Mouse (Mus musculus) kidney, adult 8-10 months (tissue): ENCODE data around the gene Lrrn3.

ENCODE experiments used
- DNase-seq, 2 experiments: peaks; one replicate each; pipeline ENCODE4 v3.0.0; 2022

Lrrn3 gene

GRCm38 (mm10) chr12:41428806-41429205 lies 57.4 kb downstream of the Lrrn3 start:
- no peak for DNase-seq

DNA sequence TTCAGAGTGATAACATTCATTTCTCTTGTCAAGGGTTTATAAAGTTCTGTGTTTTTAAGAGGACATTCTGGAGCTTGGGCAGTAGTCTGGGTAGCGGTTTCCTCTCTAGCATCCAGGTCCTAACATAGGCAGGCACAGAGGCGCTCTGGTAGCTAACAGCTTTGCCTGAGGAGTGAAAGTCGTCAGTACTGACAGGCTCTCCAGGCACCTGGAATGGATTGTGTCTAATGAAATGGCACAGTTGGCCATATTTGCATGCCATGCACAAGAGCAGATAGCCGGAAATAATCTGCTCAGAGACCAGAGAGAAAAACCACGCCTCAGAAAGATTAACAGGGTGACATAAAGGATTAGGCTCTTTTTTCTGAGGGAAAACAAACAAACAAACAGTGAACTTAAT lies 58.8 kb downstream of the Lrrn3 start:
- DNase-seq = no peak

- no peak for DNase-seq
Measured at GRCm38 (mm10) chr12:41425101-41425679, 61.0 kb downstream of the Lrrn3 start.

DNA sequence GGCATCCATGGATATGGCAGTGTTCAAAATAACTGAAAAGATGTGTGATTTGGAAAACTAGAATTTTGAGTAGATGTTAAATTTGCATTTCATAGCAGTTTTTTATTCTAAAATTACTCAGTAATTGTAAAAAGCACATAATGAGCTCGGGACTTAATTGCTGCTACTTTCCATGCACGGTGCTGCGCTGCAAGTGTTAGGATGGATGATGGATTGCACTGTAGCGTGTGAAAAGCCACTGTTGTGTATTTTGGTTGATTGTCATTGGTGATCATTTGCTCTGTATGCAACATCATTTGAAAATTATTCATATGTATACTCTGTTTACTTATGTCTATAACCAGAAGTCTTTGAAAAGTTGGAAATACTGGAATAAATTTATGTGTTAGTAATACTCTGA lies 68.3 kb downstream of the Lrrn3 start:
- no peak for DNase-seq

GRCm38 (mm10) chr12:41417099-41417498 lies 69.1 kb downstream of the Lrrn3 start:
- DNase-seq = no peak

GRCm38 (mm10) chr12:41416635-41417034 lies 69.6 kb downstream of the Lrrn3 start:
- no peak for DNase-seq

- DNase-seq = no peak
Measured at GRCm38 (mm10) chr12:41409431-41409830, 76.8 kb downstream of the Lrrn3 start.

GRCm38 (mm10) chr12:41401923-41402322 lies 84.3 kb downstream of the Lrrn3 start:
- no peak for DNase-seq
